Mouse (Mus musculus): ENCODE measurements around the gene Pkn1.

GRCm38 (mm10) chr8:83693609-83694236, 5.3 kb downstream of the Pkn1 start:
- TF ChIP-seq POLR2A (IDR thresholded peaks at IDR 0.05; ENCODE audit: extremely low read depth, insufficient read depth, low read length) (no peak), CTCF (IDR thresholded peaks at IDR 0.05; ENCODE audit: extremely low read depth, insufficient read depth, low read length) (no peak)

All from cortical plate, adult 2 months (tissue).